Mouse (Mus musculus) left cerebral cortex, postnatal 25 days (tissue): Measurements from ENCODE around the gene Sf3a1. TPM values are rescaled to one million over a fixed set of nuclear protein-coding genes. Genes with fewer than 3 reads are reported as not detected.

Source experiments
- DNase-seq, 2 experiments: peaks; one replicate each; pipeline ENCODE4 v3.0.0; 2022; ENCODE audit warnings: low spot score in 2 of 2, mixed read lengths in 1 of 2
- intact Hi-C: fragments of 180-260 bp; cut with DNase I; formaldehyde crosslinking; loops from one replicate; pipeline ENCODE4 v1.15.1; 2025
- total RNA-seq, 2 experiments: library from RNA; stranded (reverse); gene quantifications; 2 replicates each; pipeline ENCODE4 v1.2.3; 2021

Sf3a1 gene
- total RNA-seq, 2 experiments from 2014 or later: 68.6 to 73.1 TPM

- no peak for DNase-seq
- intact Hi-C loops: loop anchor here (2.0 to 5.0 kb wide), 2 partner anchors 26 to 288 kb away; partner anchors contain the start of genes Ccdc157 and Sf3a1
Measured at GRCm38 (mm10) chr11:4134400-4134799, 25.8 kb upstream of the Sf3a1 start.

GRCm38 (mm10) chr11:4134986-4135935 is 24.9 kb upstream of the Sf3a1 start, which contains the start of gene Rnf215:
Gene Rnf215 (plus strand): TSS chr11:4135202.
- intact Hi-C loops: loop anchor here (1.0 to 5.0 kb wide), 3 partner anchors 26 to 287 kb away; partner anchors contain the start of genes Castor1, Ccdc157 and Sf3a1
- peak; percentile 88 to 89 for DNase-seq

GRCm38 (mm10) chr11:4138964-4139363 is 21.2 kb upstream of the Sf3a1 start:
- intact Hi-C loops: no loop called here

GRCm38 (mm10) chr11:4141505-4141904 is 18.6 kb upstream of the Sf3a1 start:
- intact Hi-C loops: no loop called here
- no peak for DNase-seq

More at GRCm38 (mm10) chr11:4138964-4139363, 21.2 kb upstream of the Sf3a1 start:
- no peak for DNase-seq

- intact Hi-C loops: no loop called here
- DNase-seq: no peak
Measured at GRCm38 (mm10) chr11:4142352-4142751, 17.8 kb upstream of the Sf3a1 start.

- intact Hi-C loops: no loop called here
- DNase-seq: no peak
Measured at GRCm38 (mm10) chr11:4143281-4144062, 16.7 kb upstream of the Sf3a1 start.

- DNase-seq: no peak
Measured at GRCm38 (mm10) chr11:4146381-4146780, 13.8 kb upstream of the Sf3a1 start.

GRCm38 (mm10) chr11:4147098-4147497 is 13.1 kb upstream of the Sf3a1 start:
- intact Hi-C loops: no loop called here
- DNase-seq: no peak

More at GRCm38 (mm10) chr11:4146381-4146780, 13.8 kb upstream of the Sf3a1 start:
- intact Hi-C loops: no loop called here

- intact Hi-C loops: no loop called here
- DNase-seq: no peak
Measured at GRCm38 (mm10) chr11:4148120-4148519, 12.0 kb upstream of the Sf3a1 start.

- intact Hi-C loops: no loop called here
- DNase-seq: no peak
Measured at GRCm38 (mm10) chr11:4148536-4149156, 11.5 kb upstream of the Sf3a1 start.

GRCm38 (mm10) chr11:4149886-4150285 is 10.3 kb upstream of the Sf3a1 start:
- DNase-seq: no peak
- intact Hi-C loops: no loop called here

GRCm38 (mm10) chr11:4153694-4154093 is 6.5 kb upstream of the Sf3a1 start:
- no peak for DNase-seq
- intact Hi-C loops: no loop called here

GRCm38 (mm10) chr11:4155641-4156040 is 4.5 kb upstream of the Sf3a1 start:
- intact Hi-C loops: no loop called here
- peak in 1 of 2 experiments; percentile 33 for DNase-seq

- intact Hi-C loops: no loop called here
- DNase-seq: no peak
Measured at GRCm38 (mm10) chr11:4158676-4159075, 1.5 kb upstream of the Sf3a1 start.

- intact Hi-C loops: loop anchor here (2.0 kb wide), 1 partner anchor 26 kb away; the partner anchor contains the start of gene Rnf215
- no peak for DNase-seq
Measured at GRCm38 (mm10) chr11:4160758-4161480, 769 bp downstream of the Sf3a1 start.

- no peak for DNase-seq
- intact Hi-C loops: no loop called here
Measured at GRCm38 (mm10) chr11:4164701-4165100, 4.6 kb downstream of the Sf3a1 start.

GRCm38 (mm10) chr11:4166467-4167090 is 6.4 kb downstream of the Sf3a1 start:
- intact Hi-C loops: no loop called here
- DNase-seq: no peak

GRCm38 (mm10) chr11:4174586-4174985 is 14.4 kb downstream of the Sf3a1 start:
- DNase-seq: peak; percentile 47 to 65
- intact Hi-C loops: no loop called here

GRCm38 (mm10) chr11:4177716-4178115 is 17.6 kb downstream of the Sf3a1 start:
- DNase-seq: no peak
- intact Hi-C loops: no loop called here
